Mouse (Mus musculus): ENCODE measurements at regions not wholly inside any gene's neighbourhood (a gene's known extent, or its start where the extent isn't known, plus 50 kb on each side); places are given as distances from the start of the nearest gene placed in this dataset.

- DNase-seq (ENCODE audit: low spot score), result no peak
- intact Hi-C loops (cut with DNase I), result no loop called here
Measured at GRCm38 (mm10) chr15:8903651-8904050, 64.1 kb upstream of the Ranbp3l start.

DNA sequence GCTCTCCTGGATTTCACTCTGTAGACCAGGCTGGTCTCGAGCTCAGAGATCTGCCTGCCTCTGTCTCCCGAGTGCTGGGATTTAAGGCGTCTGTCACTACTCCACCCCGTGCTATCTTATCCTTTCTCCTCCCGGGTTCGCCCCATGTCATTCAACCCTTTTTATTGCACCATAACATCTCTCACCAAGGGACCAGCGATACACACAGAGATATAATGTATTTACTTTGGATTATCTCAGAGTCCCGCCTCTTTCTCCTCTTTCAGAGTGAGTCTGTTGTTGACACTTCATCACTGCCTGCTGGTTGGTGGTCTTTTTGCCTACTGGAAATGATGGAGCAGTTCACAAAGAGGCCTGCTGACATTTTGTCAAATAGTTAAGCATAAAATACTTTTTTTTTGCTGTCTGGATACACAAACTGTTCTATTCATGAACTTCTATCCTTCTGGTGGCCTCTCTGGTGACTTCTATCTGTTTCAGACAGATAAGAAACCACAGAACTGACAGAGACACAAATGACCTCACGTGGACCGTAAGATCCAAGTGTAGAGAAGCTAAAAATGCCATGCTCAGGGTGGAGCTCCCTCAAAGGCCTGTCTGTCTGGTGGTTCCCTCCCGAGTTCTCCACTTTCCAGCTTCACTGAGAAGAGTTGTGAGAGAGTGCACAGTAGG lies 70.1 kb upstream of the Ranbp3l start:
- intact Hi-C loops (cut with DNase I), result no loop called here

DNA sequence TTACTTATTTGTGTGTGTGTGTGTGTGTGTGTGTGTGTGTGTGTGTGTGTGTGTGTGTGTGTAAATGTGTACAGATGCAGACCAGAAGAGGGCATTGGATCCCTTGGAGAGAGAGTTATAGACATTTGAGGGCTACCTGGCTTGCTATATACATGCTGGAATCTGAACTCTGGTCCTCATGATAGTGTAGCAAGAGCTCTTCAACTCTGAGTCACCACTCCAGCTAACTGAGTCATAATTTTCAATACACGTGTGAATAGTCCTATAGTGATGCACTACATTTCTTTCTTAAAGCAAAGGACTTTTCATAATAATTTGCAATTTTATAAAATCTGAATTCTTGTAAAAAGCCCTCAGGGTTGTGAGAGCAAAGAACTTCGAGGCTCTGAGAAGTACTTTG lies 70.9 kb upstream of the Ranbp3l start:
- intact Hi-C loops (cut with DNase I), result no loop called here
- DNase-seq (ENCODE audit: low spot score), result no peak

More for the DNA sequence above, 70.1 kb upstream of the Ranbp3l start:
- no peak for DNase-seq (ENCODE audit: low spot score)

- DNase-seq (ENCODE audit: low spot score), result no peak
- intact Hi-C loops (cut with DNase I), result no loop called here
Measured at GRCm38 (mm10) chr15:8896391-8896790, 71.4 kb upstream of the Ranbp3l start.

DNA sequence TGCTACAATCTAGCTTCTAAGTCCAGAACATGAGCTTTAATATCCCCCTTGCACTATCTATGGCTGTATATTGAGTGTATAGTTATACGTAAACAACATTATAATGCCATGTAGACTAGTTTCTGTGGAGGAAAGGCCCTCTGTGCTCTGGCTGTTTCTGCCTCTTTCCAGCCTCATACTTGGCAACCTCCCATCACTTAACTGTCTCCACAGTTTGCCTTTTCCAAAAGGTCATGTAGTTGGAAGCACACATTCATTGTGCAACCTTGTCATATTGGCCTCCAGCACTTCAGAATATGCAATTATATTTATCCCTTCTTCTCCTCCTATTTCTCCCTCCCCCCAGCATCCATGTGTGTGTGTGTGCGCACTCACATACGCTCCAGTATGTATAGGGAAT lies 82.2 kb upstream of the Ranbp3l start:
- no peak for DNase-seq (ENCODE audit: low spot score)
- intact Hi-C loops (cut with DNase I), result loop anchor here (1.0 kb wide), 1 partner anchor 256 kb away; no protein-coding TSS in a partner anchor

DNA sequence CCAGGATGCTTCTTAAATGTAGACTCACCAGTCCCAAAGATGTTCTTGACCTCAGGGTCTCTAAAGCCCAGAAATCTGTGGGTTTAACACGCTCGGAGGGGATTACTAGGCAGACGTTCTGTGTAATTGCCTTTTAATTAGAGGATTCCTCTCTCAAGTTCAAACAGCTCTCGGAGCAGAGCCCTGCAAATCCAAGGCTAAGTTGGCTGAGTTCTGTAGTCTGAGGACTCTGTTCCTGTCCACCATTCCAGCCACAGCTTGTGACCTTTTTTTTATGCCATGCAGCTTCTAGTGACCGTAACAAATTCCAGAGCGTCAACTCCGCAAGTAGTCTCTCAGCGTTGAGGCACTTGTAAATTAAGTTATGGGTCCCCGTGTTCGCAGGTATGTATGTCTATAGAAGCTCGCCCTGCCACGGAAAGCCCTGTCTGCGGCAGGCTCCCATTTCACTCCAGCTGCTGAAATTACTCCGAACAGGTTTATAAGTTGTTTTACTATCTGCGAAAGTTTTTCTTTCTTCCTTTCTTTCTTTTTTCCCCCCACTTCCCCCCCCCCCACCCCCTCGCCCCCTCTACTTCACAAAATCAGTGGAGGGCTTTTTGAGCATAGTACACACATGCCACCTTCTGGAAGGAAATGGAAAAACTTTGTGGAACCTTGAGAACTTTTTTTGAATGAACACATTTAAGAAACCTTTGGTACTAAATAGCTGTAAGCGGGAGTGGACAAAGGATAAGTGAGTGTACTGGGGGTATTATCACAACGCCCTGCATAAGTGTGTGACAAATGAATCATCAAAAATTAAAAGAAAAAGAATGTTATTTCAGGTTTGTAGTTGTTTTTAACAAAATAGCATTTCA lies 82.9 kb upstream of the Ranbp3l start:
- intact Hi-C loops (cut with DNase I), result loop anchor here (1.0 kb wide), 1 partner anchor 256 kb away; no protein-coding TSS in a partner anchor

GRCm38 (mm10) chr15:8882880-8883539 lies 84.7 kb upstream of the Ranbp3l start:
- DNase-seq (ENCODE audit: low spot score), result no peak
- intact Hi-C loops (cut with DNase I), result no loop called here

More for the DNA sequence above, 82.9 kb upstream of the Ranbp3l start:
- DNase-seq (ENCODE audit: low spot score), result no peak

DNA sequence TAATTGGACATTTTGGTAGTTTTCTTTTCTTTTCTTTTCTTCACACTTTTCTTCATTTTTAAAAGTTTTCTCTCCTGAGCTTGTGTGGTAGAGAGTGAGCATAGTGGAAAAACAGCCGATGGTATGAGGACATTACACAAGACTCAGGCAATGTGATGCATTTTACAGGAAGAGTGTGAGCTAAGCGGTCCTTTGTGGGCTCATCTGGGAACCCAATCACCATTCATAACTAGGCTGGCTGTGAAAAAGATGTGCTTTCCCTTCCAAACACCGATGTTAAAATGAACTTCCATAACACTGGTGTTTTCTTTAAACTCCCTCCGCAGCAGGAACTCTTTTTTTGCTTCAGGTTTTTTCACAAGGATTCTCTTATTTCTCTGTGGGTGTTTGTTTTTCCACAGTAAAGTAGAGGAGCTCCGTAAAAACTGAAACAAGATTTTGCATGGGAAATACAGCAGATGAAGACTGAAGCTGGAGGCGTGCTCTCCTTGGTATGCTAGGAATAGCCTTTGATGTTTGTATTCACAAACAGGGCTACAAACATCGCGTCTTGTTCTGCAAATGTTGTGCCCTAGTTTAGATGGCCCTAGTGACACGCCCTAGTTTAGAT lies 92.8 kb upstream of the Ranbp3l start:
- intact Hi-C loops (cut with DNase I), result no loop called here
- DNase-seq (ENCODE audit: low spot score), result no peak

- no peak for DNase-seq (ENCODE audit: low spot score)
- intact Hi-C loops (cut with DNase I), result no loop called here
Measured at GRCm38 (mm10) chr15:8868021-8868420, 99.7 kb upstream of the Ranbp3l start.

GRCm38 (mm10) chr15:8867160-8867891 lies 100.4 kb upstream of the Ranbp3l start:
- intact Hi-C loops (cut with DNase I), result no loop called here
- DNase-seq (ENCODE audit: low spot score), result no peak

- no peak for DNase-seq (ENCODE audit: low spot score)
- intact Hi-C loops (cut with DNase I), result no loop called here
Measured at GRCm38 (mm10) chr15:8865089-8865933, 102.4 kb upstream of the Ranbp3l start.

DNA sequence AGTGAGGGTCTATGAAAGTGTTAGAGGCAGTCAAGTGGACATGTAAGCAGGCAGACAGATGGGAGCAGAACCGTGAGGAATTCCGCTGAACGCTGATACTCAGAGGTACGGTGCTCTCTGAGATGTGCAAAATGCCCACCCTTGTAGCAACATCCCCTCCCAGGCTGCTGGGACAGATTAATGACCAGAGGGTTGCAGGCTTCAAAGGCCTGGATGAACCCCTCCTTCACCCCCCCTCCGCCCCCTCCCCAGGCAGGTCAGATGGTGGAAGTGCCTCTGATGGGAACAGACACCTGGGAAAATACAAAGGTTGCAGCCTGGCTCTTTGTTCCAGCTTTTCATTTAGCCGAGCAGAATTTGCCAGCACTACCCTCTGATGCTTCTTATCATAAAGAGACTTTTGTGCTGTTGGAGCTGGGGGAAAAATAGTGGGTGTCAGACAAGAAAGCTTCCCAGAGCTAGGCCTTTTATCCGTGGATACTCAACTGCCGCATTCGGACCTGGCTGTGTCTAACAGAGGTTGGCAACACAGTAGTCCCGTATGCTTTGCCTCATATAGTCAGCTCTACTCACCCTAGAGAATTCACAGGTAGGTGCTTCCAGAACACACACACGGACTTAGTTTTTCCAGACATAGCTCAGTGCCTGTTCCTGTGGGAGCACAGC lies 111.2 kb upstream of the Ranbp3l start:
- intact Hi-C loops (cut with DNase I), result no loop called here

DNA sequence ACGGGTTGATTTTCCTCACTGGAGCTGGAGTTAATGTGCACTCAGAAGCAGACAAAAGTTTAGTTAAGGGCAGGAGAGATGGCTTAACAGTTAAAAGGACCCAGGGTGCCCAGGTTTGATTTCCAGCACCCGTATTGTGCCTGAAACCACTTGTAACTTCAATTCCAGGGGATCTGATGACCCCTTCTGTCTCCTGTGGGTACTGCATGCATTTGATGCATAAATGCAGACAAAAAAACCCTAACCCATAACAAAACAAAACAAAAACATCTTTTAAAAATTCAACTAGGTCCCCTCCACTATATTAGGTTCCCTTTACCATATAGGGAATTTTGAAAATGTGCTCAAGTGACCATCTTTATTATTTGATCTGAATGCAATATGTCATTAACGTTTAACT lies 112.2 kb upstream of the Ranbp3l start:
- intact Hi-C loops (cut with DNase I), result no loop called here
- no peak for DNase-seq (ENCODE audit: low spot score)

More for the DNA sequence above, 111.2 kb upstream of the Ranbp3l start:
- DNase-seq (ENCODE audit: low spot score), result no peak

- no peak for DNase-seq (ENCODE audit: low spot score)
- intact Hi-C loops (cut with DNase I), result no loop called here
Measured at GRCm38 (mm10) chr15:8854336-8854735, 113.4 kb upstream of the Ranbp3l start.

GRCm38 (mm10) chr15:8850996-8851395 lies 116.8 kb upstream of the Ranbp3l start:
- DNase-seq (ENCODE audit: low spot score), result no peak
- intact Hi-C loops (cut with DNase I), result no loop called here

DNA sequence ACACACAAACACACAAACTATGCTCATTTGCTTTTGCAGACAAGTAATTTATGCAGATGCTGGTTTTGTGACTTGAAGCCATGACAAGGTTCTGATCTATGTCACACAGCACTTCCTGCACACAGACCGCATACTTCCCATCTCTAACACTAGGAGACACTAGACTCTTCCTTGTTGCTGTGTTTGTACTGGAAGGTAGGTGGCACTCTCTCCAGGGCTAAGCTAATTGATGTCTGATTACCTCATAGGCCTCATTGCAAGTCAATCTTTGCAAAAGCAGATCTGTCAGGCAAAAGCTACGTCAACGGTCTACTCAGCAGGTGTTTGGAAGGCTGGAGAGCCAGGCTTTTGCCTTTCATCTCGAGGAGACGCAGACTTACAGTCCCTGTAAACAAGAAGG lies 118.3 kb upstream of the Ranbp3l start:
- intact Hi-C loops (cut with DNase I), result no loop called here
- DNase-seq (ENCODE audit: low spot score), result no peak

GRCm38 (mm10) chr15:8842129-8842528 lies 125.6 kb upstream of the Ranbp3l start:
- intact Hi-C loops (cut with DNase I), result loop anchor here (2.0 kb wide), 1 partner anchor 27 kb away; no protein-coding TSS in a partner anchor
- DNase-seq (ENCODE audit: low spot score), result no peak

DNA sequence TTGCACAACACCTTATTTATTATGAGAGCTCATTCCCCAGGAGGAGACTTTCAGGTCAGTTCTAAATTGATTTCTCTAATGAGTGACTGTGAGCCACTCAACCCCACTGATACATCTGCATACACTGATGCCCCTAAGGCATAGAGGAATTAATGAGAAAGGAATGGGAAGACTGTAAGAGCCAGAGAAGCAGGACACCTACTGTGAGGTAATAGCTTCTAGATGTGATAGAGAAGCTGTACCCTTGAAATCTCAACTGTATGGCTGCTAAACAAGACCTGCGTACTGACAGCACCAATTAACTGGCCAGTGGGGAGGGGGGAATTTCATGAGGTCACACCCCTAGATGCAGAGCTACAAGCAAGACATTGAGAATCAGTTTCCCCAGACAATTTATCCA lies 128.3 kb upstream of the Ranbp3l start:
- intact Hi-C loops (cut with DNase I), result no loop called here
- no peak for DNase-seq (ENCODE audit: low spot score)

Measured in heart, postnatal 25 days (tissue).